Mouse (Mus musculus) limb, embryonic 14.5 days (tissue): ENCODE results near the gene N4bp1. TPM values are rescaled to one million over a fixed set of nuclear protein-coding genes. Genes with fewer than 3 reads are reported as not detected.

Experiments
- ATAC-seq: fragments of 200-750 bp; cut with Nextera tagmentation; 2 replicates; pipeline ENCODE4 v1.8.0; 2017; ENCODE audit warnings: low read depth, moderate number of reproducible peaks, moderate TSS enrichment; ENCODE audit not compliant: low FRiP score
- DNase-seq: peaks from one replicate; pipeline ENCODE4 v3.0.0-alpha.2; 2015; ENCODE audit warnings: low spot score
- H3K27ac ChIP-seq: fragments of 300-500 bp; sonication (generic); replicated peaks from 2 replicates; pipeline ENCODE4 v1.5.1; 2014; ENCODE audit warnings: low read depth, mild to moderate bottlenecking, low read length, moderate library complexity, mixed read lengths
- H3K27me3 ChIP-seq: fragments of 300-500 bp; sonication (generic); 2 replicates; pipeline ENCODE4 v1.6.1; 2014; ENCODE audit warnings: low read length, mixed read lengths; ENCODE audit not compliant: control insufficient read depth, insufficient read depth
- H3K36me3 ChIP-seq: fragments of 300-500 bp; sonication (generic); 2 replicates; pipeline ENCODE4 v1.6.1; 2014; ENCODE audit warnings: mild to moderate bottlenecking, low read length, moderate library complexity, mixed read lengths; ENCODE audit not compliant: control insufficient read depth, insufficient read depth
- H3K4me1 ChIP-seq: fragments of 300-500 bp; sonication (generic); 2 replicates; pipeline ENCODE4 v1.6.1; 2014; ENCODE audit warnings: antibody characterized with exemption, low read length, mixed read lengths; ENCODE audit not compliant: control insufficient read depth, insufficient read depth
- H3K4me2 ChIP-seq: fragments of 300-500 bp; sonication (generic); replicated peaks from 2 replicates; pipeline ENCODE4 v1.6.1; 2014; ENCODE audit warnings: low read depth, mild to moderate bottlenecking, low read length, moderate library complexity; ENCODE audit not compliant: severe bottlenecking
- H3K4me3 ChIP-seq: fragments of 300-500 bp; sonication (generic); replicated peaks from 2 replicates; pipeline ENCODE4 v1.5.1; 2014; ENCODE audit warnings: low read length
- H3K9ac ChIP-seq: fragments of 300-500 bp; sonication (generic); 2 replicates; pipeline ENCODE4 v1.6.1; 2014; ENCODE audit warnings: mild to moderate bottlenecking, low read depth, low read length, moderate library complexity; ENCODE audit not compliant: severe bottlenecking
- H3K9me3 ChIP-seq: fragments of 300-500 bp; sonication (generic); 2 replicates; pipeline ENCODE4 v1.6.1; 2016; ENCODE audit warnings: low read length; ENCODE audit not compliant: control insufficient read depth
- POLR2A ChIP-seq: fragments of 200-500 bp; IDR thresholded peaks from 2 replicates; pipeline ENCODE4 v1.8.0; 2012; ENCODE audit warnings: inconsistent platforms, mild to moderate bottlenecking, moderate library complexity, borderline replicate concordance; ENCODE audit not compliant: insufficient read depth, insufficient read length; ENCODE audit errors: extremely low read depth
- WGBS: fragments of 180-500 bp; shearing (Covaris S2); extraction: QIAGEN DNeasy Blood & Tissue Kit; methylation state at CpG from one replicate; pipeline ENCODE4 v1.1.7; 2014; 5-methylcytosine and 5-hydroxymethylcytosine counted together
- polyA plus RNA-seq, 2 experiments: library from polyadenylated mRNA; depleted of rRNA in 1 of 2; stranded (reverse) in 1 of 2; unstranded in 1 of 2; fragments of >200 nt; fragmentation: Nextera tagmentation in 1 of 2; extraction: Ambion mirVana in 1 of 2; gene quantifications; 2 replicates each; pipeline versions ENCODE4 v1.2.1 to v1.2.3; 2012 to 2014

The N4bp1 gene
- polyA plus RNA-seq, 2 experiments = 11.8 to 20.3 TPM

GRCm38 (mm10) chr8:86923219-86923835 lies 38.3 kb upstream of the N4bp1 start:
- ATAC-seq (no peak), DNase-seq (no peak)
- Histone ChIP-seq H3K36me3 (no peaks in the 10 kb centered on the region), H3K9me3 (no peaks in the 10 kb centered on the region), H3K4me2 (no peak overlapping the region), H3K27ac (no peak overlapping the region), H3K27me3 (no peaks in the 10 kb centered on the region), H3K4me1 (peaks cover 4% of the 10 kb centered on the region; the same call in 1 of the 2 replicates), H3K9ac (no peak overlapping the region), H3K4me3 (no peak overlapping the region)
- WGBS = 73% methylated on average over 5 of the region's 5 CpGs
- no peak for TF ChIP-seq POLR2A

DNA sequence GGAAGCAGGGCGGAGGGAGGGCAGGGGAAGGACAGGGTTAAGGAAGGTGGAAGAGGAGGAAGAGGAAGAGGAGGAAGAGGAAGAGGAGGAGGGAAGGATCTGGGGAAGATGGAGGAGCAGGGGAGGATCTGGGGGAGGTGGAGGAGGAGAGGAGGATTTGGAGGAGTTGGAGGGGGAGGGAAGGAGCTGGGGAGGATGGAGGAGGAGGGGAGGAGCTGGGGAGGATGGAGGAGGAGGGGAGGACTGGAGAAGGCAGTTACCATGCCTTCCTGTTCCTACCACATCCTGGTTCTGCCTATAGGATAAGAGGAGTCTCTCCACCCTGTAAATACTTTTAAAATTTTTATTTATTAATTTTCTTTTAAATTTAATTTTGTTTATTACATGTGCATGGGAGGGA lies 37.6 kb upstream of the N4bp1 start:
- WGBS = 68% methylated on average over 1 of the region's 1 CpGs
- Histone ChIP-seq H3K27me3 (no peaks in the 10 kb centered on the region), H3K4me3 (no peak overlapping the region), H3K4me2 (no peak overlapping the region), H3K36me3 (no peaks in the 10 kb centered on the region), H3K4me1 (peaks cover 4% of the 10 kb centered on the region; the same call in 1 of the 2 replicates), H3K9me3 (no peaks in the 10 kb centered on the region), H3K9ac (no peak overlapping the region), H3K27ac (no peak overlapping the region)
- TF ChIP-seq POLR2A = no peak
- ATAC-seq = no peak
- no peak for DNase-seq

GRCm38 (mm10) chr8:86922141-86922540 lies 37.1 kb upstream of the N4bp1 start:
- Histone ChIP-seq H3K4me3 (no peak overlapping the region), H3K36me3 (no peaks in the 10 kb centered on the region), H3K27ac (no peak overlapping the region), H3K4me2 (no peak overlapping the region), H3K27me3 (no peaks in the 10 kb centered on the region), H3K9me3 (no peaks in the 10 kb centered on the region), H3K4me1 (peaks cover 4% of the 10 kb centered on the region; the same call in 1 of the 2 replicates), H3K9ac (no peak overlapping the region)
- ATAC-seq (no peak), DNase-seq (no peak)
- WGBS = 78% methylated on average over 5 of the region's 5 CpGs
- TF ChIP-seq POLR2A = no peak

- H3K4me3 ChIP-seq = no peak overlapping the region
- H3K9me3 ChIP-seq = no peaks in the 10 kb centered on the region
- H3K4me2 ChIP-seq = no peak overlapping the region
- no peak overlapping the region for H3K9ac ChIP-seq
- 58% methylated on average over 5 of the region's 5 CpGs for WGBS
- TF ChIP-seq POLR2A = no peak
- peaks cover 4% of the 10 kb centered on the region; the same call in 1 of the 2 replicates for H3K4me1 ChIP-seq
- H3K36me3 ChIP-seq = no peaks in the 10 kb centered on the region
- ATAC-seq (no peak), DNase-seq (no peak)
- no peaks in the 10 kb centered on the region for H3K27me3 ChIP-seq
- no peak overlapping the region for H3K27ac ChIP-seq
These were observed 35.9 kb upstream of the N4bp1 start for GRCm38 (mm10) chr8:86920996-86921395.

DNA sequence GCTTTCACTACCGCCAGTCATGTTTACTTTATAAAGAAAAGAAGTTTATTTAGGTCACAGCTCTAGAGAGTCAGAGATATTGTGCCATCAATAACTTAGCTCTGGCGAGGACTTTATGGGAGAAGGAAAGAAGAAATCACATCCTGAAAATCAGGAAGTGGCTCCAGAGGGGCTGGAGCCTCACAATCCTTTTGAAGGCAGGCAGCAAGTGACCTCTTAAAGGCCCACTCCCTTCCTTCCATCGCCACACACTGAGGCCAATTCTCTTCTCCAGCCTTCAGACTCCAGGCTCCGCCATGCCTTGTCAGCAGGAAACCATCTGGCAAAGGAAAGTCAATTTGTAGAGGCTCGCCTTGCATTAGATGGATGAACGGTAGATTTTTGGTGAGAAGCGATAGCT lies 35.4 kb upstream of the N4bp1 start:
- 28% methylated on average over 7 of the region's 7 CpGs for WGBS
- H3K4me3 ChIP-seq = no peak overlapping the region
- DNase-seq = no peak
- H3K27me3 ChIP-seq = no peaks in the 10 kb centered on the region
- H3K9me3 ChIP-seq = no peaks in the 10 kb centered on the region
- H3K9ac ChIP-seq = no peak overlapping the region
- no peaks in the 10 kb centered on the region for H3K4me1 ChIP-seq
- no peak for ATAC-seq
- H3K36me3 ChIP-seq = no peaks in the 10 kb centered on the region
- no peak overlapping the region for H3K27ac ChIP-seq
- no peak overlapping the region for H3K4me2 ChIP-seq
- no peak for TF ChIP-seq POLR2A
